Mouse (Mus musculus) cerebellum, adult 2 months (tissue): ENCODE data around the gene Stab2.

Experiments
- CTCF ChIP-seq: fragments of 200-500 bp; IDR thresholded peaks from 2 replicates; pipeline ENCODE4 v1.5.1; 2011; ENCODE audit warnings: low read depth, mild to moderate bottlenecking, control low read depth, low read length, moderate library complexity, borderline replicate concordance; ENCODE audit not compliant: insufficient read depth
- POLR2A ChIP-seq: fragments of 200-500 bp; IDR thresholded peaks from 2 replicates; pipeline ENCODE4 v1.6.1; 2011; ENCODE audit warnings: low read length, control low read depth, borderline replicate concordance; ENCODE audit not compliant: insufficient read depth

DNA sequence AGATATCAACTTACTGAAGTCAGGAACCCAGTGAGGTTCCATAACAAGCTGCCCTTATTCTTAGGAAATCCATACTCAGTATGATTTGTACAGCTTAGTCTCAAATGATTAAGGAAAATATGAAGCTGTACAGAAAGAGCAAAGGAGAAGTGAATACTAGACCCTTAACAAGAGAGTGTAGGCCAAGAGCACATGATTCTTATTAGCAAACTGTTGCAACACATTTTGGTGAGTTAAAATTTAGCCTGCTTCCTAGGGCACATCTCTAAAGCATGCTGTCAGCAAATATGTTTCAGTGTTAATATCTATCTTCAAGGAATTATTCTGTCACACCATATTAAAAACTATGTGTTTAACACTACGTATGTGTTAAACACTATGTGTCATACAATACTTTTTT lies 121.4 kb downstream of the Stab2 start:
- TF ChIP-seq CTCF (no peak), POLR2A (no peak)
